ENCODE assay signal across 16 mouse cellular contexts in the genomic region with DNA sequence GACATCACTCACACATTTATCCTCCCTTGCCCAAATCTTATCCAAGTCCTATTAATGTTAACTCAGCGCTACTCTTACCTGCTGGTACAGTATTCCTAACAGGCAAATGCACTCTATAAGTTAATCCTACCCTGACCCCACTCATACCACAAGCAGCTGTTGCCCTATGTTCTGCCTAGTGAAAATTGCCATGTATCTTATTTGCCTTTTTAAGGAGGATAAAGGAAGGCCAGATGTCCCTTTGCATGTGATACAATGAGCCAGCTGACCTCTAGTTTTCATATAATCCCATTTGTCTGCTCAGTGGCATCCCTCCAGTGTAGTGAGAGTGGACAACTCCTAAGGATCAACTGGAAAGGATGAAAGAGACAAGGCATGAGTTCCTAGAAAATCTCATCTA.
"Had no signal": no experiment of that assay in that cellular context is flagged by ENCODE, and none has a peak within 500 bp of the region (broad histone marks: within the 10 kb centered on the region; RNA-seq: fewer than 3 reads in every experiment).

No protein-coding gene starts in this region.

- H3K36me3 ChIP-seq: neural tube, embryonic 12.5 days; neural tube, embryonic 13.5 days; neural tube, embryonic 15.5 days; stomach, embryonic 15.5 days had no signal

- H3K4me3 ChIP-seq: neural tube, embryonic 12.5 days; neural tube, embryonic 13.5 days; neural tube, embryonic 15.5 days; stomach, embryonic 15.5 days had no signal

- H3K4me2 ChIP-seq: neural tube, embryonic 12.5 days; neural tube, embryonic 13.5 days; neural tube, embryonic 15.5 days; stomach, embryonic 15.5 days had no signal

- H3K4me1 ChIP-seq: neural tube, embryonic 12.5 days; neural tube, embryonic 13.5 days; neural tube, embryonic 15.5 days; stomach, embryonic 15.5 days had no signal

- H3K9me3 ChIP-seq: neural tube, embryonic 12.5 days; neural tube, embryonic 13.5 days; neural tube, embryonic 15.5 days; stomach, embryonic 15.5 days had no signal

- DNase-seq: right cerebral cortex, adult 18-20 months; right cerebral cortex, postnatal 14 days; right cerebral cortex, postnatal 25 days; right cerebral cortex, postnatal 4 days; spleen, adult 18-20 months; thymus, adult 18-20 months; thymus, adult 2 months; thymus, postnatal 14 days; thymus, postnatal 25 days; thymus, postnatal 36 days; thymus, postnatal 4 days had no signal

- H3K27me3 ChIP-seq: neural tube, embryonic 12.5 days; neural tube, embryonic 13.5 days; neural tube, embryonic 15.5 days; stomach, embryonic 15.5 days had no signal

- H3K27ac ChIP-seq: neural tube, embryonic 12.5 days; neural tube, embryonic 13.5 days; neural tube, embryonic 15.5 days; stomach, embryonic 15.5 days; stomach, postnatal 0 days had no signal

- H3K9ac ChIP-seq: neural tube, embryonic 12.5 days; neural tube, embryonic 13.5 days; neural tube, embryonic 15.5 days; stomach, embryonic 15.5 days had no signal
